9 mouse cellular contexts compared by ENCODE assay signal in genomic region chr2:18031831-18032537, GRCm38 (mm10). TPM values are rescaled to one million over a fixed set of nuclear protein-coding genes. Genes with fewer than 3 reads are reported as not detected.
DNase-seq lines count a peak whose midpoint lies in the region; ATAC-seq and TF ChIP-seq lines count a peak whose summit lies in the region.
"Had no signal": no experiment of that assay in that cellular context is flagged by ENCODE, and none has a peak within 500 bp of the region (broad histone marks: within the 10 kb centered on the region; RNA-seq: fewer than 3 reads in every experiment).

No protein-coding gene starts in this region.

- peak overlapping the region; percentile 66 for H3K9ac ChIP-seq in heart, postnatal 0 days (replicated peaks; ENCODE audit: low read depth, low read length)
- H3K9ac ChIP-seq in midbrain, embryonic 14.5 days (replicated peaks; ENCODE audit: low read length) = peak overlapping the region; percentile 73

- H3K36me3 ChIP-seq in embryonic facial prominence, embryonic 10.5 days (replicated peaks) = no peaks in the 10 kb centered on the region
- H3K36me3 ChIP-seq in heart, postnatal 0 days (replicated peaks; ENCODE audit: control insufficient read depth, insufficient read depth, low read length) = no peaks in the 10 kb centered on the region
- no peaks in the 10 kb centered on the region for H3K36me3 ChIP-seq in midbrain, embryonic 14.5 days (ENCODE audit: control insufficient read depth, insufficient read depth, low read length)

- TF ChIP-seq CTCF in heart, postnatal 0 days (IDR thresholded peaks at IDR 0.05; ENCODE audit: low read depth) = no peak

- ATAC-seq in heart, postnatal 0 days (ENCODE audit: insufficient read depth, low read depth) = no peak
- no peak for ATAC-seq in midbrain, embryonic 14.5 days (ENCODE audit: low FRiP score, low TSS enrichment)

- TF ChIP-seq EP300 in heart, postnatal 0 days (IDR thresholded peaks at IDR 0.05; ENCODE audit: low read depth) = no peak

- H3K27ac ChIP-seq in embryonic facial prominence, embryonic 10.5 days (replicated peaks) = peak overlapping the region; percentile 100
- no peak overlapping the region for H3K27ac ChIP-seq in heart, postnatal 0 days (ENCODE audit: low read depth)
- H3K27ac ChIP-seq in midbrain, embryonic 14.5 days (replicated peaks; ENCODE audit: low read depth, low read length) = peak overlapping the region; percentile 52; the same call in 1 of the 2 replicates

- H3K4me3 ChIP-seq in embryonic facial prominence, embryonic 10.5 days = peak overlapping the region; percentile 84
- H3K4me3 ChIP-seq in heart, postnatal 0 days (ENCODE audit: low read depth, low read length) = peak overlapping the region; percentile 46
- peak overlapping the region; percentile 39 for H3K4me3 ChIP-seq in midbrain, embryonic 14.5 days (replicated peaks; ENCODE audit: low read depth, low read length)

- H3K4me1 ChIP-seq in embryonic facial prominence, embryonic 10.5 days = peaks cover 87% of the 10 kb centered on the region
- H3K4me1 ChIP-seq in heart, postnatal 0 days (ENCODE audit: control insufficient read depth, insufficient read depth) = peaks cover 5% of the 10 kb centered on the region; the same call in 1 of the 2 replicates
- peaks cover 52% of the 10 kb centered on the region for H3K4me1 ChIP-seq in midbrain, embryonic 14.5 days (ENCODE audit: control insufficient read depth, insufficient read depth, low read length)

- DNase-seq in cerebellum, adult 8-10 months = peak; percentile 32
- no peak for DNase-seq in cerebellum, adult 11-12 months
- DNase-seq in ES-CJ7 (ENCODE audit: low read depth, low spot score) = peak; percentile 88
- peak; percentile 92 for DNase-seq in embryonic facial prominence, embryonic 10.5 days (ENCODE audit: low spot score)
- peak; percentile 26 for DNase-seq in heart, postnatal 0 days (ENCODE audit: low spot score)
- DNase-seq in kidney, postnatal 36 days = peak; percentile 40 to 74
- DNase-seq in midbrain, embryonic 14.5 days = peak; percentile 83
- DNase-seq in B cell, adult 2 months = no peak

- no peaks in the 10 kb centered on the region for H3K9me3 ChIP-seq in embryonic facial prominence, embryonic 10.5 days
- H3K9me3 ChIP-seq in heart, postnatal 0 days (replicated peaks; ENCODE audit: control insufficient read depth, low read length) = no peaks in the 10 kb centered on the region
- no peaks in the 10 kb centered on the region for H3K9me3 ChIP-seq in midbrain, embryonic 14.5 days (ENCODE audit: control insufficient read depth, low read length)

- H3K4me2 ChIP-seq in heart, postnatal 0 days (ENCODE audit: low read depth, low read length) = peak overlapping the region; percentile 78
- H3K4me2 ChIP-seq in midbrain, embryonic 14.5 days (ENCODE audit: low read length) = peak overlapping the region; percentile 78

- under 1% methylated on average over 34 of the region's 34 CpGs for WGBS in embryonic facial prominence, embryonic 10.5 days
- 6% methylated on average over 30 of the region's 34 CpGs for WGBS in heart, postnatal 0 days
- WGBS in midbrain, embryonic 14.5 days = 2% methylated on average over 34 of the region's 34 CpGs

- no peaks in the 10 kb centered on the region for H3K27me3 ChIP-seq in embryonic facial prominence, embryonic 10.5 days (replicated peaks; ENCODE audit: low read depth, poor library complexity, severe bottlenecking)
- no peaks in the 10 kb centered on the region for H3K27me3 ChIP-seq in heart, postnatal 0 days (ENCODE audit: control insufficient read depth, insufficient read depth, low read length)
- no peaks in the 10 kb centered on the region for H3K27me3 ChIP-seq in midbrain, embryonic 14.5 days (ENCODE audit: control insufficient read depth, insufficient read depth, low read length)

RNA-seq across cellular contexts. Expression of gene A930004D18Rik, which starts 5.6 kb away (rescaled TPM):
- polyA plus RNA-seq in embryonic facial prominence, embryonic 10.5 days (2016; fragmentation: Nextera tagmentation; extraction: Ambion mirVana) = 12.7 and 17.7 TPM in 2 replicates
- 3.5 and 7.8 TPM in 2 replicates for total RNA-seq in heart, postnatal 0 days (2014; rRNA removed; ENCODE audit: low replicate concordance)
- 6.9 and 8.4 TPM in 2 replicates for polyA plus RNA-seq in heart, postnatal 0 days (2015; fragmentation: Nextera tagmentation; extraction: Ambion mirVana)
- polyA plus RNA-seq in midbrain, embryonic 14.5 days (2014; fragmentation: Nextera tagmentation; extraction: Ambion mirVana) = 7.9 and 9.2 TPM in 2 replicates

RNA-seq across cellular contexts. Expression of gene Skida1, which starts 16.9 kb away (rescaled TPM):
- polyA plus RNA-seq in embryonic facial prominence, embryonic 10.5 days (2016; fragmentation: Nextera tagmentation; extraction: Ambion mirVana) = 15.5 and 16.6 TPM in 2 replicates
- total RNA-seq in heart, postnatal 0 days (2014; rRNA removed; ENCODE audit: low replicate concordance) = 4.4 and 7.1 TPM in 2 replicates
- polyA plus RNA-seq in heart, postnatal 0 days (2015; fragmentation: Nextera tagmentation; extraction: Ambion mirVana) = 2.2 and 2.4 TPM in 2 replicates
- polyA plus RNA-seq in midbrain, embryonic 14.5 days (2014; fragmentation: Nextera tagmentation; extraction: Ambion mirVana) = 9.1 and 9.4 TPM in 2 replicates

RNA-seq across cellular contexts. Expression of gene Mllt10, which starts 23.1 kb away (rescaled TPM):
- polyA plus RNA-seq in embryonic facial prominence, embryonic 10.5 days (2016; fragmentation: Nextera tagmentation; extraction: Ambion mirVana) = 64.4 and 65.5 TPM in 2 replicates
- total RNA-seq in heart, postnatal 0 days (2014; rRNA removed; ENCODE audit: low replicate concordance) = 14.8 and 25.6 TPM in 2 replicates
- 22.1 and 24.8 TPM in 2 replicates for polyA plus RNA-seq in heart, postnatal 0 days (2015; fragmentation: Nextera tagmentation; extraction: Ambion mirVana)
- polyA plus RNA-seq in midbrain, embryonic 14.5 days (2014; fragmentation: Nextera tagmentation; extraction: Ambion mirVana) = 33.5 and 40.1 TPM in 2 replicates

RNA-seq across cellular contexts. Expression of gene H2al2a, which starts 35.2 kb away (rescaled TPM):
- not detected in 2 replicates for polyA plus RNA-seq in embryonic facial prominence, embryonic 10.5 days (2016; fragmentation: Nextera tagmentation; extraction: Ambion mirVana)
- total RNA-seq in heart, postnatal 0 days (2014; rRNA removed; ENCODE audit: low replicate concordance) = not detected in 2 replicates
- not detected in 2 replicates for polyA plus RNA-seq in heart, postnatal 0 days (2015; fragmentation: Nextera tagmentation; extraction: Ambion mirVana)
- not detected in 2 replicates for polyA plus RNA-seq in midbrain, embryonic 14.5 days (2014; fragmentation: Nextera tagmentation; extraction: Ambion mirVana)
- polyA plus RNA-seq: C2C12 had no signal

Comparison
In these comparisons a context has a peak if more than half of its experiments do, and no peak if none do; other contexts are left out.
1. DNase-seq: peak in cerebellum, adult 8-10 months (single experiment), ES-CJ7 (single experiment), embryonic facial prominence, embryonic 10.5 days (single experiment), heart, postnatal 0 days (single experiment), kidney, postnatal 36 days (2 of 2) and midbrain, embryonic 14.5 days (single experiment); none in cerebellum, adult 11-12 months (single experiment) and B cell, adult 2 months (0 of 2).
2. Peak in every context shown above with its lines, with median percentiles within 50 percentile points of each other: H3K4me3 ChIP-seq.